Mouse (Mus musculus): ENCODE results near the gene Moap1.

The Moap1 gene

DNA sequence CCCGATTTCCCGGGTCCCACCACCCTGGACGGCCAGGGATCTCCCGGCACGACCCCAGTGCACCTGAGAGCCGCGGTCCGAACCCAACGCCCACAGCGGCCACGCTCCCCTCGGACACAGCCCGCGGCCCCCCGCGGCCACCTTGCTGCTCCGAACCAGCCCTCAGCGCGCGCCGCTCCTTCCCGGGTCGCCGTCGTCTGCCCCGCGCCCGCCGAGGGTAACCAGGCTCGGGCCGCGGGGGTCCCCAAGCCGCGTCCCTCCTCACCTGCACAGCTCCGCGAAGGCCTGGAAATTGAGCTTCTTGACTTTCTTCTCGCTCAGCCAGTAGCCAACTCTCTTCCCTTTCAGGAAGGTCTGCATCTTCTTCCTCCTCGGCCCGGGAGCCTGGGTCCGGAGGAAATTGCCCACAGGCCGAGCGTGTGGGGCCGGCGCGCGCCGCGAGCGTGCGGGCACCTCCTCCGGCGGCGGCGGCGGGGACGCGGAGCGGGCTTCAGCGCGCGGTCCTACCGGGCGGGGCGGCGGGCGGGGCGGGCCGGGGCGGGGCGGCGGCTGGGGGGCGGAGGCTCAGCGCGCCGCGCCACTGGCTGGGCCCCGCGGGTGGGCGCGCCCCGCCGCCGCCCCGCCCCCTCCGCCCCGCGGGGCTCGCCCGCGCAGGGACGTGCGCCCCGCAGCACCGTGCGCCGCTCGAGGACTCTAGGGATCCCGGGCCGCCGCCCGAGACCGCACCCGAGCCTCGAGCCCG, 38.8 kb downstream of the Moap1 start, which contains the start of gene Itpk1:
Itpk1 (minus strand) TSS at position 474 of the 742 bp plus-strand sequence.
- DNase-seq = peak; percentile 55 to 84

GRCm38 (mm10) chr12:102703921-102704408, 39.5 kb downstream of the Moap1 start:
- DNase-seq = peak in 1 of 2 experiments; percentile 36

DNA sequence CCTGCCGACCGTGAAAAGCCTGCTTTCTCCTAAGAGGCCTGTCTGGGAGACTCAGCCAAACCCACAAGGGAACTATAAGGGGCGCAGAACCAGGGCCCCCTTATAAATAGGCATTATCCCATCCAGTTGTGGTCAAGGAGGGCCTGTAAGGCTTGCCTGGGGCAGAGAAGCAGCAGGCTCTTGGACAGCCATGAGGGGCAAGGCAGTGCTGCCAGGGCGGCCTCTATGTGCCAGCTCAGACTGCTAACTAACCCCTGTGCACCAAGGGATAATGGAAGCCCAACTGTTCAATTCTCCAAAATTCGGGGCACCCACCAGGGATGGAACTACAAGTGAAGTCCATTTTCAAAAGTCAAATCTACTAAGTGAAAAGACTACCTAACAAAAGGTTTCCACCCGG, 40.0 kb downstream of the Moap1 start:
- peak in 1 of 2 experiments; percentile 36 for DNase-seq

DNA sequence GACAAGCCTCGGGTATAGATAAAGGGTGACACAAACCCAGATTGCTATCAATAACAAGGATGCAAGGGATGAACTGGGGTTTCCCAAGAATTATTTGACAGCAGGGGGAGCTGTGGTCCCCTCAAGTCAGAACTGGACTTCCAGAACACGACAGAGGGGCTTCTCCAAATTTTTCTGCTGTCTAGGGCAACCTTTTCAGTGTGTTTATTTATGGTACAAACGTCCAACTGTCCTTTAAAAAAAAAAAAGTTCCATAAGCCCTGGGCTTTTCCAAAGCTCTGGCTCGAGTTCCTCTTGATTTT, 40.4 kb downstream of the Moap1 start:
- peak; percentile 36 to 57 for DNase-seq

DNA sequence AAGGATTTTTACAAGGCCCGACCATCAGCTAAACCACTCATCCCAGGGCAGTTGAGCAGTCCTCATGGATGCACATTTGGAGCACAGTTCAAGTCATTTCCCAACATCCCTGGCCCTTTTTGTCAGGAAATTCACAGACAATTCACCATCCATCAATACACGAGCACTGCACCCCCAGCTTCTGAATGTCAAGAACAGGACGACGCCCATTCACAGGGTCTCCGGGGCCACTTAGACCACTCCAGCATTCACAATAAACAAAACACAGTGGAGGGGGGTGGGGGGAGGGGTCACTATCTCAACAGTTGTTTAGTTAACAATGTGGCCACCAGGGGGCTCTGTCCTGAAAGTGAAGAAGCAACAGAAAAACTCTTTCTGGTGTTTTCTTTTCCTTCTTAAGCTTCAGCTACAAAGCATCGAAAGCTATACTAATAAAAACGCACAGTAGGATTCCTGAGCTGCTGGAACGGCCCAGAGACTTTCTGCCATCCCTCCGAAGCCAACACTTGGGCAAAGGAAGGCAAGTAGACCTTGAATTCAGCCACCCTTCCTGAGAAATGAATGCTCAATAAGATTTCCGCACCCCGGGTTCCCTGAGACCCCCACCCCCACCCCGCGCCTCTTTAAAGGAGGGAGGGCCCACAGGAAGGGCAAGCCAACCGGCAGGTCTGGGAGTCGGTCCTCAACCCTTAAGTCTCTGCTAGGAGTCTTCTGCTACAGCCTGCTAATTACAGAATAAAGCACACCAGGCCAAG, 40.9 kb downstream of the Moap1 start:
- DNase-seq = peak; percentile 82 to 98

DNA sequence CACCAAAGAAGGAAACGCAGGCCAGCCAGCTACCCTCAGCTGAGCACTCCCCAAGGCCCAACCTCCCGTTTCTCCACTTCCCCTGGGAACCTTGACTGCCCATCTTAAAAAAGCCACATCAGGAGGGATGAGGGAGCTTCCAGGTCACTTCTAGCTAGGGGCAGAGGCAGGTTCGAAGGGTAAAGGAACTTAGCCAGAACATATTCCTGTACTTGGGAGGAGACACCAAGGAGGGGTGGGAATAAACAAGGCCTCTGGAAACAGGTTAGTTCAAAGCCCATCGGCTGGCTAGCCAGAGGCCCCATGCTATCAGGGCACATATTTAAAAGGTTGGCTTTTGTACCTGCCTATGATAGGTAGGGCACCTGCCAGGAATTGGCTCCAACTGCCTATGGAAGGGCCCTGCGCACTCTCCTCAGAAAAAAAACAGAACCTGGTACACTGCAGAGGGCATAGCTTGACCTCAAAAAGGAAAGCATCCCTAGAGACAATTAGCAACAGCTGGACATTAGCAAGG, 41.7 kb downstream of the Moap1 start:
- DNase-seq = no peak

DNA sequence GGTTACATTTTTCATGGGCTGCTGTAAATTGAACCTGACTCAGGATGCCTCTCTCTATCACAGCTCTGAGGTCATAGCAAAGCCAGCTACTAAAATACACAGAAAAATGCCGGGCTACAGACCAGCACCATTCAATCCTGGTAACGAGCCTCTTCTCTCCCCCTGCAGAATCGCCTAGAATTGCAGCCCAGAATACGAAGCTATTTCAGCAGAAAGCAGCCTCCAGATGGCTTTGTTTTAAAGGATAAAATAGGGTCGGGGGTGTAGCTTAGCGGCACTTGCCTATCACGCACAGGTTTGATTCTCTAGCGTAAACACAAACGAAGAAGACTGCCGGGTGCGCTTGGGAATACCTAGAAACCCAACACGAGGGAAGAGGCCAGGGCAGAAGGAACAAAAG, 43.0 kb downstream of the Moap1 start:
- DNase-seq = no peak

DNA sequence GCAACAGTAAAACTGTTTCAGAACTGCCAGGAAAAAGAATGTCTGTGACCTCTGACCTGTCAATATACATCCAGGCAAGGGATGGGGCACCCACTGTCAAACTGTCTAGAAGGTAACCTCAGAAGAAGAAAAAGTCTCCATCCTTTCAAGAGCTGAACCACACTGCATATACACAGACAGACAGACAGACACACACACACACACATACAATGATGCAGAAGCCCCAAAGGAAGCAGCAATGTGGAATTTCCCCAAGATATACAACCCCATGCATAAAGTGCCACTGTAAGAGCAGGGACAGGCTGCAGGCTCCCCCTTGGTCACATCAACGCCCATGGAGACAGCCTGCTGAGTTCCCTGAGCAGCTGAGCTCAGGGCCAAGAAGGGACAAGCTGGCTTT, 44.3 kb downstream of the Moap1 start:
- no peak for DNase-seq

GRCm38 (mm10) chr12:102698089-102698684, 45.3 kb downstream of the Moap1 start:
- DNase-seq = peak in 1 of 2 experiments; percentile 37

GRCm38 (mm10) chr12:102697381-102697780, 46.1 kb downstream of the Moap1 start:
- no peak for DNase-seq

- DNase-seq = no peak
Measured at GRCm38 (mm10) chr12:102696635-102697354, 46.7 kb downstream of the Moap1 start.

DNA sequence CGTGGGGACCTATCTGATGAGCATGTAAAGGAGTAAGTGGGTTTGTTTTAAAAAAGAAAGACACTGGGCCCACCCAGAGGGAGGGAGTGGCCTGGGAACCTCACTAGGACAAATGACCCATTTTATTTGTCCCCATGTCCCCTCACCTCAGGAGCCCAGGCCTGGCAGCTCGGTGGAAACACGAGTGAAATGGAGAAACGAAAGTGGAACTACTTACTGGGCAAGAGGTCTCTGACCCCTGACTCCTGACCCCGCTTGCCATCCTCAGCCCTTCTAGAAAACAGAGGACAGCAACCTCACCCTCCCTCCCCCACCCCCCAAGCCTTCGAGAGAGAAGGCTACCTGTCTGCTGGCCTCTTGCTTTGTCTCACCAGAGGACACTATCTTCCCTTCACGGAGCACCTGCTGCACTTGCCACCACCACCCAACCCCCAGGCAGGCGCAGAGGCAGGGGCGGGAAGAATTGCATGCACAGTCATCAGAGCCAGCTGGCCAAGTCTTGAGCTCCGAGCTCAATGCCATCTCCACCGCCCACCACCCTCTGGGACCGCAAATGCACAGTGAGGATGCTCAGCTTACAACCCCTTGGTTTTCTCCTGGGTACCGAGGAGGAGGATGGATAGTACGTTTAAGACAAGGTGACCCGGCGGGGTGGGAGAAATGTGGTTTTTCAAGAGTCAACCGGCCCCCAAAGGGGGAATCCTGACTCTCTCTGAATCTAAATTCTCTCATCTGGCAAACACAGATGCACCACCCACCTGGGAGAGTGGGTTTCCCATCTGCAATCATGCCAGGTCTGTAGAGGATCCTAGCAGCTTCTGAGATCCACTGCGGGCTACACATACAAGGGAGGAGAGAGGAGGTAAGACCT, 47.9 kb downstream of the Moap1 start:
- DNase-seq = peak in 1 of 2 experiments; percentile 33
